Mouse (Mus musculus): ENCODE data around the gene Cyp1a1. TPM values are rescaled to one million over a fixed set of nuclear protein-coding genes. Genes with fewer than 3 reads are reported as not detected.

The Cyp1a1 gene
- polyA plus RNA-seq (2015; fragmentation: Nextera tagmentation; extraction: Ambion mirVana) = not detected in 2 replicates

DNA sequence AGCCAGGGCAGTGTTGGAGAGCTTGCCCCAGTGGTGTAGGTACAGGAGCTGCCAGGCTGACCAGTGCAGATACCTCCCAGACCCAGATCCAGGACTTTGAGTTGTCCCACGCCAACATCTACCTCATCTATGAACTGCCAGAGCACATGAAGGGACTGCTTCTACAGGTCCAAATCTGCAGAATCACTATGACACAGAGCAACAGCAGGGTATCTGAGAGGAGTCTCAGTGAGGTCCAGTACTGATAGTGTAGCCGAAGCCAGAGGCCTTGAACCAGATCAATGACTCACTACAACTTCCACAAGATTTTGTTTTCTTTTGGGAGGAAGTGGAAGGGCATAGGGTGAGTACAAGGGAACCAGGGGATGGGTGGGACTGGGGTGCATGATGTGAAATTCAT, at the start of gene Cyp1a1:
Gene Cyp1a1, plus strand, starts transcription at position 178 of the 400 bp plus-strand sequence.
- Histone ChIP-seq H3K27me3 (peaks cover 2% of the 10 kb centered on the region; the same call in 1 of the 2 replicates), H3K9me3 (no peaks in the 10 kb centered on the region), H3K4me1 (no peaks in the 10 kb centered on the region), H3K27ac (no peak within 1 kb of the TSS), H3K36me3 (no peaks in the 10 kb centered on the region), H3K4me3 (no peak within 1 kb of the TSS), H3K4me2 (replicated peaks) (no peak within 1 kb of the TSS), H3K9ac (no peak within 1 kb of the TSS)
- ATAC-seq (ENCODE audit: low FRiP score, low read depth) = no peak
- WGBS = 87% methylated on average over 2 of the region's 2 CpGs

DNA sequence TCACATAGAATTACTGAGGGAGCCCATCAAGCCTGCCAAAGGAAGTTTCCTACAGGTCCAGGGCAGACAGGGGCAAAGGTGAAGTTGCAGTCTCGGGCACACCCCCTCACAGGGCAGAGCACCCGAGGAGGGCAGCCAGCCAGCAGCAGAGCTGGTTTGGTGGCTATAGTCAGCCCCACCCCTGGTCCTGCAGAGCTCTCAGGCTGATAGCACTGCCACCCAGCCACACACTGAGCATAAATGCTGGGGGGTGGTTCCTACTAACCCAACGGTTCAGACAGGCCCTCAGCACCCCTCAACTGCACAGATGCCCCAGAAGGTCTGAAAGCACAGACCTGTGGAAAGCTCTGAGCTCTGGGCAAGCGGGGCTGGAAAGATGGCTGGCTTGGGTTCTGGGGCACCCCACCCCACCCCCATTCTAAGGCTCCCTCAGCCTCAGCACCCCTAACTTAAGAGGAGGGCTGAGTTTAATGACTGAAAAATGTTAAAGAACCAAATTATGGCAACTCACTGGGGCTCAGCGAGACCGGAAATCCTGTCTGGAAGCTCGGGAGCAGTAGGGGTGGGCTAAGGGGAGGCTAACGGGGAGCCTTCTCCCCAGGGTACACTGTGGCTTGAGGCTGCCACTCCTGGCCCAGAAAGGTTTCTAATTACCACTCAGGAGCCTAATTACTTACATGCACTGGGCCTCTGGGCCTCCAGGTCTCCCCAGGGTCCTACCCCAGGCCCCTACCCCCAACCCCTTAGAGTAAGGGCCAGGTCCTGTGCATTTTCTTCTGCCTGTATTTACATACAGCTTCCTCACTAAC, 48.9 kb upstream of the Cyp1a1 start:
- Histone ChIP-seq H3K4me1 (peaks cover 85% of the 10 kb centered on the region), H3K9me3 (no peaks in the 10 kb centered on the region), H3K27ac (peak overlapping the region; percentile 84), H3K4me2 (replicated peaks) (peak overlapping the region; percentile 56), H3K9ac (peak overlapping the region; percentile 65), H3K4me3 (no peak overlapping the region), H3K36me3 (peaks cover 22% of the 10 kb centered on the region), H3K27me3 (no peaks in the 10 kb centered on the region)
- ATAC-seq (ENCODE audit: low FRiP score, low read depth) = no peak
- 14% methylated on average over 8 of the region's 8 CpGs for WGBS

DNA sequence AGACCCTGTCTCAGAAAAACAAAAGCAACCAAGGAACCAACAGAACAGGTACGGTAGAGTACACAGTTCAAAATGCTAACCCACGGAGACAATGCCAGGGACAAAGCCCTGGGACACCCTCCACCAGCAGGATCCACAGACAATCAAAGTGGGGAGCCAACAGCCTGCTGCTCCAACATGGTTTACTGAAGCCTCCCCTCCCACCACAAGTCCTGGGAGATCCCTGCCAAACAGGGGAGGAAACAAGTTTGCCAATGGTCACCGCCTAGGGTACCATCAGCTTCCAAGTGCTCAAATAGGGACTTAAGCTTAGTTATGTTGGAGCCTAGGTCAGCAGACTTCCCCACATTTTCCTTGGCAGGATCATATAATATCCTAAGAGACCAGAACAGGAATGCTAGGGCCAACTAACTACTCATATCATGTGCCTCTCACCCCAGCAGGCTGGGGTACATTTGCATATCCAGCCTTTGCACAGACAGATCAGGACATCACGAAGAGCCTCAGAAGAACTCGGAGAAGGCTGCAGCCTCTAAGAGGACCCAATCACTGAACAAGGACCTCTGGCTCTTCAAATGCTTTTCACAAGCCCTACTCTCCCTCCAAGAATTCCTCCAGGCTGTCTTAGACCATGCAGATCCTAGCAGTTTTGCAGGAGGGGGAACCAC, 47.9 kb upstream of the Cyp1a1 start:
- WGBS = 71% methylated on average over 5 of the region's 5 CpGs
- Histone ChIP-seq H3K9ac (peak overlapping the region; percentile 65), H3K9me3 (no peaks in the 10 kb centered on the region), H3K4me3 (peak overlapping the region; percentile 20), H3K4me1 (peaks cover 83% of the 10 kb centered on the region), H3K36me3 (peaks cover 15% of the 10 kb centered on the region), H3K4me2 (replicated peaks) (peak overlapping the region; percentile 56), H3K27ac (peak overlapping the region; percentile 84), H3K27me3 (no peaks in the 10 kb centered on the region)
- no peak for ATAC-seq (ENCODE audit: low FRiP score, low read depth)

DNA sequence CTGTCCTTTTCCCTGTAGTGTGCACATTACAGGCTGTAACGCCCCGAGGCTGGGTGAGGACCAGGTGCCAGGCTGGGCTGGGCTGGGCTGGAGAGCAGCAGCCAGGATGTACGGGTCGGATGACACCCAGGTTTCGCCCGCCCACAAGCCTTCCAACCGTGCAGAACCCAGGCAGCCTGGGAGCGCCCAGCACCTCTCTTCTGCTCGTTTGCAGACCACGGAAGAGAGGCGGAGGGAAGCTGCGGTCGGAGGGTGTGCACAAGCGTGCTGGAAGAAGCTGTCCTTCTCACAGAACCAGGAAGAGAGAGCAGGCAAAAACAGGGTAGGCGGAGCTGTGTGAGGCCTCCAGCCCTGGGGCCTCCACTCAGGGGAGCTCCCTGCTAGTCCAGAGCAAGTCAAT, 47.3 kb upstream of the Cyp1a1 start:
- Histone ChIP-seq H3K27ac (peak overlapping the region; percentile 84), H3K9me3 (no peaks in the 10 kb centered on the region), H3K4me2 (replicated peaks) (peak overlapping the region; percentile 56), H3K9ac (peak overlapping the region; percentile 65), H3K4me1 (peaks cover 83% of the 10 kb centered on the region), H3K36me3 (peaks cover 15% of the 10 kb centered on the region), H3K27me3 (no peaks in the 10 kb centered on the region), H3K4me3 (peak overlapping the region; percentile 20)
- WGBS = 13% methylated on average over 15 of the region's 15 CpGs
- ATAC-seq (ENCODE audit: low FRiP score, low read depth) = 0 out of 2 replicates have a peak, but pooled peaks have one; percentile 14

DNA sequence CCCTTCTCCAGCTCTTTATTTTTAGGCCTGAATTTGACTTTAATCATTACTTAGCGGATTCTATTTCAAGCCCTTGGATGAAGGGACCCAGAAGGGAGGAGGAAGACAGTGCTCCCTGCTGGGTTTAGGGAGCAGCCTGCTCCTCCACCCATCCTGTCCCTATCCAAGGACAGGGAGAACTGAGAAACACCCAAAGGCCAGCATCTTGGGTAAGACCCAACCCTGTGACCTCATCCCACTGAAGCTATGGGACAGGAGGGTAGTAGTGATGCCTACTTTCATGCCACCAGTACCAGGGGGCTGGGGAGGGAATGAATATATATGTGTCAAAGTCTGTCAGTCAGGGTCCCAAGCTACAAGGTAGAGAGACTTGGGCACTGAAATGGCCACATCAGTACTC, 46.7 kb upstream of the Cyp1a1 start:
- 100% methylated on average over 1 of the region's 1 CpGs for WGBS
- H3K4me2 ChIP-seq (replicated peaks) = peak overlapping the region; percentile 56
- peak overlapping the region; percentile 65; the same call in 1 of the 2 replicates for H3K9ac ChIP-seq
- no peaks in the 10 kb centered on the region for H3K27me3 ChIP-seq
- peaks cover 15% of the 10 kb centered on the region for H3K36me3 ChIP-seq
- H3K27ac ChIP-seq = peak overlapping the region; percentile 84; the same call in 1 of the 2 replicates
- H3K9me3 ChIP-seq = no peaks in the 10 kb centered on the region
- H3K4me3 ChIP-seq = 0 out of 2 replicates have a peak overlapping the region, but pooled peaks have one; percentile 10
- H3K4me1 ChIP-seq = peaks cover 83% of the 10 kb centered on the region
- ATAC-seq (ENCODE audit: low FRiP score, low read depth) = no peak

DNA sequence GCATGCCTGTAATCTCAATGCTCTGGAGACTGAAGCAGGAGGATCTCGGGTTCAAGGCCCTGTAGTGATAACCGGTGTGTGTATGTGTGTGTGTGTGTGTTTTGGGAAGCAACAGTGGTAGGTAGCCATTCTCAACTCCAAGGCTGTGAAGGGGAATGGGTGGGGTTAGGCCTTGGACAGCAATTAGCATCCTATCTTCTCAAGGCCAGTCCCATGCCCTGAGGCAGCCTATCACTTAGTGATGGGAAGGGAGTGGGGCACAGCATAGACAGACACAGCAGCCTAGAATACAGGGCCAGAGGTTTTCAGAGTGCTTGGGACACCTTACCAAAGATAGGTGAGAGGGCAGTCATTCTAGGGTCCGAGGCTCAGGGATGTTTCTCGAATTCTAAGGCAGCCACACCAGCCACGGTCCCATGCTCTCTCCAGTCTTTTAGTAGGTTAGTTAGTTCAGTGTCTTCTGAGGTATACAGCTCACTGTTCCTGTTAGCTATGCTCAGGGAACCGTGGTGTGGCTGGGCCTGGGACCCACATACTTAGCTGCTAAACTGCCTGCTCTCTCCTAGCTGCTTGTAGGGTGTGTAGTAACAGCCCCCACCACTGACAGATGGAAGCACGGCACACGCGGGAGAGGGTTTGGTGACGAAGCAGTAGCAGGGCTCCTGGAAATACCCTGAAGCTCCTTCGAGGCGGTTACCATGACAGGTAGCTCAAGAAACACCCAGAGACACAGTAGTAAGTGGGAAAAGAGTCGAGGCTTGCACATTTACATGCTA, 45.8 kb upstream of the Cyp1a1 start:
- WGBS = 87% methylated on average over 13 of the region's 13 CpGs
- Histone ChIP-seq H3K36me3 (peaks cover 15% of the 10 kb centered on the region), H3K4me3 (no peak overlapping the region), H3K4me2 (replicated peaks) (0 out of 2 replicates have a peak overlapping the region, but pooled peaks have one; percentile 97), H3K27ac (no peak overlapping the region), H3K27me3 (no peaks in the 10 kb centered on the region), H3K4me1 (peaks cover 74% of the 10 kb centered on the region), H3K9me3 (no peaks in the 10 kb centered on the region), H3K9ac (0 out of 2 replicates have a peak overlapping the region, but pooled peaks have one; percentile 3)
- ATAC-seq (ENCODE audit: low FRiP score, low read depth) = no peak

DNA sequence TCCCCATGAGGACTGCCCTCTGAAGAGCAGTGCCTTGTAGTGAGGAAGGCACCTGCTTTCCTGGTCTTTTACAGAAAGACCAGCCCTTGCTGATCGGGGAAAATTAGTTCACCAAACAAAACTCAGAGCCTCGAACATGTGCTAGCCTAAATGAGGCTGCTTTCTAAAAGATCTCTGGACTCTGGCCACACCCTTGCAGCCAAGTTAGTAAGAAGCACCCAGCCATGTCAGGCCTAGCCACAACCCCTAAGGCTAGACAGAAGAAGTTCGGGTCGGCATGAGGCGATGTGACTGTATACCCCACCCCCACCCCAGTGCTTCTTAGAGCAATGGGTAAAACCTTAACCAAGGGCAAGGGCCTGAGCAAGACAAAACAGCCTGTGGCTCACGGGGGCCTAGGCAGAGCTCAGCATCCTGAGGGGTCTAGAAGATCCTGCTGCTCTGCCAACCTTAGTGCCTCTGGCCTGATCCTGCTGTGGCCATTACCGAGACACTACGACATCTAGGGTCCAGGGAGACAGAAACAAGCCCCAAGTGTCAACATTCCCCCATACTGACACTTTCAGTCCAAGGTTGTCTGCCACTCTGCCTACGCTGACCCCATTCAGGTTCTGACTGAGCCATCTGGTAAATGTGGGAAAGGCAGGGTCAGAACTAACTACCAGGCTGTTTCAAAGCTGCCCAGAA, 44.4 kb upstream of the Cyp1a1 start:
- no peak for ATAC-seq (ENCODE audit: low FRiP score, low read depth)
- WGBS = 65% methylated on average over 9 of the region's 9 CpGs
- Histone ChIP-seq H3K4me3 (peak overlapping the region; percentile 74), H3K4me2 (replicated peaks) (peak overlapping the region; percentile 97), H3K27me3 (no peaks in the 10 kb centered on the region), H3K9me3 (no peaks in the 10 kb centered on the region), H3K27ac (no peak overlapping the region), H3K4me1 (peaks cover 62% of the 10 kb centered on the region), H3K9ac (peak overlapping the region; percentile 93), H3K36me3 (peaks cover 15% of the 10 kb centered on the region)

DNA sequence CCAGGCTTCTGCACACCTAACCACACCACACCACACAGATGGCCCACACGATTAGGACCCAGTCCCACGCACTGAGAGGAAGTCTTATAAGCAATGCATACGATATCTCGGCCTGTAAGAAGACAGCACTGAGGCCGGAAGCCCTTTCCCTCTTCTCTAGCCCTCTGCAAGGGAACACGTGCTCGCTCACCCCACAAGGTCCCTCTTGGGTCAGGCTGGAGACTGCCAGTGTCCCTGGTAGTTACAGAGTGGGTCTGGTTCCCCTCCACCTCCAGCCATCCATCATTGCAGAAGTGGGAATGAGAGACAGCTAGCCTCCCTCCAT, 43.9 kb upstream of the Cyp1a1 start:
- Histone ChIP-seq H3K4me1 (peaks cover 57% of the 10 kb centered on the region), H3K4me3 (peak overlapping the region; percentile 74), H3K9me3 (no peaks in the 10 kb centered on the region), H3K27me3 (no peaks in the 10 kb centered on the region), H3K4me2 (replicated peaks) (peak overlapping the region; percentile 97), H3K27ac (no peak overlapping the region), H3K9ac (peak overlapping the region; percentile 93), H3K36me3 (peaks cover 15% of the 10 kb centered on the region)
- WGBS = 36% methylated on average over 7 of the region's 7 CpGs
- no peak for ATAC-seq (ENCODE audit: low FRiP score, low read depth)

DNA sequence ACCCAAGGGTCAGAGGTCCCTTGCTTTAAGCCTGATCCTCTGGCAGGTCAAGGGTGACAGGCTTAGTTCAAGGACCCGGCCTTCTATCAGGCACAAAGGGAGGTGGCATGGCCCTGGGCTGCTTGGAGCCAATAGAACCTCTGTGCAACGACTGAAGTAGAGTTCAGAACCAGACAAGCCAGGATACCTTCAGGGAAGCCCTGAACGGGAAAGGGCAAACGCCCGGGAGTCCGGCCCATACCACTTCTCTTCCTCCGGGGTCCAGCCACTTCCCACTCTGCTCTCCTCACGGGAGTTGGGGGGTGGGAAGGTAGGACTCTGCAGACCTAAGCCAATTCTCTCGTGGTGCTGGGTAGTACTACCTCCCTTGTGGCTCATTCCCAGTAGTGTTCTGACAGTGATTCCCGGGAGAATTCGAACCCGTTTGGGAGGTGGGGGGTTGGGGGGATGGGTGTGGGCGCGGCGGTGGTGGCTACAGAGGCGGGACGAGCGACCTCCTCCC, 43.2 kb upstream of the Cyp1a1 start:
- H3K4me1 ChIP-seq = peaks cover 50% of the 10 kb centered on the region
- WGBS = 0% methylated on average over 18 of the region's 18 CpGs
- H3K9ac ChIP-seq = peak overlapping the region; percentile 93
- H3K36me3 ChIP-seq = peaks cover 15% of the 10 kb centered on the region
- ATAC-seq (ENCODE audit: low FRiP score, low read depth) = no peak
- peak overlapping the region; percentile 74 for H3K4me3 ChIP-seq
- H3K4me2 ChIP-seq (replicated peaks) = peak overlapping the region; percentile 97
- no peaks in the 10 kb centered on the region for H3K9me3 ChIP-seq
- H3K27ac ChIP-seq = peak overlapping the region; percentile 94; the same call in 1 of the 2 replicates
- H3K27me3 ChIP-seq = no peaks in the 10 kb centered on the region

DNA sequence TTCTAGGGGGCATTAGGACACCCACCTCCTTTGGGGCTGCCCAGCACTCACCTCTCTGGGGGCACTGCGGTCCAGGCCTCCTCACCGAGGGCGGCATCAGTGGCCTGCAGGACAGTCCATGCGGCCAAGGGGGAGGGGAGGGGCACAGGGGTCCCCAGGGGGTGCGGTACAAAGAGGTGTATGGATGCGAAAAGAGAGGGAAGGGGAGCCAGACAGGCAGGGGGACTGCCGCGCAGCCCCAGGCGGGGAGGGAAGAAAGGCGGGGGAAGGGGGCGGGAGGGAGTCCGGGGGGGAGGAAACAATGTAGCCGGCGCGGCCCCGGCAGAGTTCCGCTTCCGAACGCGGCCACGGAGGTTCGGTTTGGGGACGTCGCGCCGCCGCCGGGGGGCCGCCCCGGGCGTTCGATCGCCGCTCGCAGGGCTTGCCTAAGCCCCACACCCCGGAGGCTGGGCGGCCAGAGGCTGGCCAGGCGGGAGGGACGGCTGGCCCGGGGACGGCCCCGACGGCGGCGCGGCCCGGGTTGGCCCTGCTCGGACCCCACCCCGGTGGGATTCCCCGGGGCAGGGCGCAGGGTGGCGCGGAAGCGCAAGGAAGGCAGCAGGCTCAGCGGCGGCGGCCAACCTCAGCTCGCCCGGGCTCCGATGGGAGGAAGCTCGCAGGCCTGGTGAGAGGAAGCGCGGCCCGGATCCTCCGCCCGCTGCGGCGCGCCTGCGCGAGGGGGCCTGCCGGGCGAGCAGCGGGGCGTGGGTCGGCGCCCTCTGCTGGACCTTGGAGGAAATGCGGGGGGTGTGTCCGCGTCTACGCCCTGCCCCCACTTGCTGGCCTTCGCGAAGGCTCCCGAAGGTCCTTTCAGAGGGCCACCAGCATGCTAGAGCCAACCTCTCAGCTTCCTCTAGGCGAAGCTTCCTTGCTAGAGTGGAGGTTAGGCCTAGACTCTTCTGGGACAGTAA, 42.5 kb upstream of the Cyp1a1 start:
- peak overlapping the region; percentile 97 for H3K4me2 ChIP-seq (replicated peaks)
- H3K27me3 ChIP-seq = no peaks in the 10 kb centered on the region
- peaks cover 43% of the 10 kb centered on the region for H3K4me1 ChIP-seq
- H3K9me3 ChIP-seq = no peaks in the 10 kb centered on the region
- peak; percentile 89 for ATAC-seq (ENCODE audit: low FRiP score, low read depth)
- WGBS = under 1% methylated on average over 74 of the region's 85 CpGs
- H3K4me3 ChIP-seq = peak overlapping the region; percentile 74
- peak overlapping the region; percentile 93 for H3K9ac ChIP-seq
- peak overlapping the region; percentile 94 for H3K27ac ChIP-seq
- peaks cover 15% of the 10 kb centered on the region for H3K36me3 ChIP-seq
